Mouse (Mus musculus) stomach, embryonic 14.5 days (tissue): ENCODE measurements around the gene Psme4. TPM values are rescaled to one million over a fixed set of nuclear protein-coding genes. Genes with fewer than 3 reads are reported as not detected.

Source experiments
- ATAC-seq: fragments of 200-750 bp; cut with Nextera tagmentation; 2 replicates; pipeline ENCODE4 v1.8.0; 2017; ENCODE audit warnings: low read depth, moderate TSS enrichment; ENCODE audit not compliant: insufficient number of reproducible peaks, insufficient read depth, low FRiP score
- H3K27ac ChIP-seq: fragments of 300-500 bp; sonication (generic); 2 replicates; pipeline ENCODE4 v1.5.1; 2014; ENCODE audit warnings: mild to moderate bottlenecking, low read length, moderate library complexity, mixed read lengths
- H3K27me3 ChIP-seq: fragments of 300-500 bp; sonication (generic); 2 replicates; pipeline ENCODE4 v1.6.1; 2014; ENCODE audit warnings: low read length, control low read depth, mixed read lengths; ENCODE audit not compliant: control insufficient read depth, insufficient read depth
- H3K36me3 ChIP-seq: fragments of 300-500 bp; sonication (generic); 2 replicates; pipeline ENCODE4 v1.6.1; 2014; ENCODE audit warnings: mild to moderate bottlenecking, control low read depth, low read length, moderate library complexity, mixed read lengths; ENCODE audit not compliant: control insufficient read depth, insufficient read depth
- H3K4me1 ChIP-seq: fragments of 300-500 bp; sonication (generic); 2 replicates; pipeline ENCODE4 v1.6.1; 2014; ENCODE audit warnings: low read length, control low read depth, mixed read lengths; ENCODE audit not compliant: control insufficient read depth, insufficient read depth
- H3K4me2 ChIP-seq: fragments of 300-500 bp; sonication (generic); replicated peaks from 2 replicates; pipeline ENCODE4 v1.6.1; 2014; ENCODE audit warnings: low read depth, low read length, control low read depth
- H3K4me3 ChIP-seq: fragments of 300-500 bp; sonication (generic); 2 replicates; pipeline ENCODE4 v1.5.1; 2014; ENCODE audit warnings: low read depth, low read length, control low read depth
- H3K9ac ChIP-seq: fragments of 300-500 bp; sonication (generic); replicated peaks from 2 replicates; pipeline ENCODE4 v1.6.1; 2014; ENCODE audit warnings: low read depth, mild to moderate bottlenecking, control low read depth, low read length, moderate library complexity, mixed read lengths
- H3K9me3 ChIP-seq: fragments of 300-500 bp; sonication (generic); 2 replicates; pipeline ENCODE4 v1.6.1; 2016; ENCODE audit warnings: low read depth, low read length, control low read depth; ENCODE audit not compliant: control insufficient read depth
- WGBS: fragments of 180-500 bp; shearing (Covaris S2); extraction: QIAGEN DNeasy Blood & Tissue Kit; methylation state at CpG from one replicate; pipeline ENCODE4 v1.1.7; 2014; 5-methylcytosine and 5-hydroxymethylcytosine counted together
- polyA plus RNA-seq: library from polyadenylated mRNA; unstranded; fragments of >200 nt; fragmentation: Nextera tagmentation; extraction: Ambion mirVana; gene quantifications from 2 replicates; pipeline ENCODE4 v1.2.1, GENCODE M21; 2014

The Psme4 gene
- polyA plus RNA-seq, 1 experiment from 2014 or later: 39.8 TPM

DNA sequence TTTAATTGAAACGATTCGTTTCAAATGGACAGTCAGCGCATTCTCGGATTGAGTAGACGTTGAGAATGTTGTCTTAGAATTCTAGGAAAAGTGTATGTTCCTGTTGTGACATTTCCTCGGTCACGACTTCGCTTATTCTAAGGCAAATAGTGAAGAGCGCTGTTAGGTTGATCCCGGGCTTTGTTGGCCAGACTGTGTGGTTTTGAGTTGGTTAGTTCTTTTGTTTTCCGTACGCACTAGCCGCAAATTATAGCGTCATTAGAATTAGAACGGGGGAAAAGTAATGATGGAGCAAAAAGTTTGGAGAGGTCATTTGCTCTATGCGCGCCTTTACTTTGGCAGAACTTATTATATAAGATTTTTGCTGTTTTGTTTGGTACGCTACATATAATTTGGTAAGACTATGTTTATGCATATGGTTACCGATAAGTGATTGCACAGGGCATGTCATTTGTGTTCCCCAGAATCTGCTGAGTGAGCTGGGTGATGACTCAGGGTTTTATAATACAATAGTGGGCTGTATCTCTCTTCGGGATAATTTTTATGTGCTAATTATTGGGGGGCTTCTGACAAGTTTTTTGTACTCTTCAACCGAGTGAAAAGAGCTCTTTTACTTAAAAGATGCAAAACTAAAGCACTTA lies 1.4 kb downstream of the Psme4 start:
- ATAC-seq: no peak
- no peaks in the 10 kb centered on the region for H3K9me3 ChIP-seq
- no peaks in the 10 kb centered on the region for H3K4me1 ChIP-seq
- peak overlapping the region; percentile 84 for H3K4me3 ChIP-seq
- H3K36me3 ChIP-seq: no peaks in the 10 kb centered on the region
- H3K9ac ChIP-seq: peak overlapping the region; percentile 98
- H3K4me2 ChIP-seq: peak overlapping the region; percentile 62
- H3K27me3 ChIP-seq: no peaks in the 10 kb centered on the region
- 3% methylated on average over 21 of the region's 21 CpGs for WGBS
- H3K27ac ChIP-seq: no peak overlapping the region

DNA sequence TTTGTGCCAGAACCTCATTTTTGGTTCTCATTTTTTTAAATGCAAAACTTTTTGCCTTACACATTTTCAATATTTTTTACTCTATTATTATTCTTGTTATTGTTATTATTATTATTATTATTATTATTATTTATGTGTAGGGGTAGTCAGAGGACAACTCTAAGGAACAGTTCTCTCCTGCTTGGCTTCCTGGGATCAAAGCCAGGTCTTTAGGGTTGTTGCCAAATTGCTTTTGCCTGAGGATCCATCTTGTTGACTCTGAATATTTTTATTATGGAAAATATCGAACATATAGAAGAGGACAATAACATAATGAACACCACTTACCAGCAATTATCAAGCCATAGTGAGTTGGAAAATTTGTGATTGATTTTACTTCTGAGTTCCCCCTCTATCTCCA lies 3.1 kb downstream of the Psme4 start:
- WGBS: 72% methylated on average over 1 of the region's 1 CpGs

DNA sequence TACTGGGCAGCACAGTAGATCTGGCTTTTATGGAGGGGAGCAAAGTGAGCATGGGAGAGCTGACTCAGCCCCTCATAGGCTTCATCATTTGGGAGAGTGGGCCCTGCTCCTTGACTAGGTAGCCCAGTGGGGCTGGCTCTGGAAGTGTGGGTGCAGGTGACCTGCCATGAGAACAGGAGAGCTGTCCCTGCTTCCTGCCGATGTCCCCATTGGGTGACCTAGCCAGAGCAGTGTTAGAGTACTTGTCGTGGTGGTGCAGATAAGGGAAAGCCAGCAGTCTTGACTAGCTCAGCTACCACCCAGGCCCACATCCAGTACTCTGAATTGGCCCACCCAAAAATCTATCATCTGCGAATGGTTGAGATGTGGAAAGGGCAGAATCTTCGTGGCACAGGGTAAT lies 6.0 kb downstream of the Psme4 start:
- no peak overlapping the region for H3K4me3 ChIP-seq
- H3K27ac ChIP-seq: no peak overlapping the region
- no peak overlapping the region for H3K4me2 ChIP-seq
- H3K4me1 ChIP-seq: no peaks in the 10 kb centered on the region
- no peaks in the 10 kb centered on the region for H3K9me3 ChIP-seq
- no peak for ATAC-seq
- 73% methylated on average over 4 of the region's 4 CpGs for WGBS
- no peaks in the 10 kb centered on the region for H3K27me3 ChIP-seq
- no peak overlapping the region for H3K9ac ChIP-seq
- no peaks in the 10 kb centered on the region for H3K36me3 ChIP-seq

More for the DNA sequence above, 3.1 kb downstream of the Psme4 start:
- H3K27ac ChIP-seq: no peak overlapping the region
- H3K4me3 ChIP-seq: no peak overlapping the region
- H3K9ac ChIP-seq: no peak overlapping the region
- H3K4me1 ChIP-seq: no peaks in the 10 kb centered on the region
- H3K27me3 ChIP-seq: no peaks in the 10 kb centered on the region
- no peak overlapping the region for H3K4me2 ChIP-seq
- no peaks in the 10 kb centered on the region for H3K36me3 ChIP-seq
- H3K9me3 ChIP-seq: no peaks in the 10 kb centered on the region
- no peak for ATAC-seq

DNA sequence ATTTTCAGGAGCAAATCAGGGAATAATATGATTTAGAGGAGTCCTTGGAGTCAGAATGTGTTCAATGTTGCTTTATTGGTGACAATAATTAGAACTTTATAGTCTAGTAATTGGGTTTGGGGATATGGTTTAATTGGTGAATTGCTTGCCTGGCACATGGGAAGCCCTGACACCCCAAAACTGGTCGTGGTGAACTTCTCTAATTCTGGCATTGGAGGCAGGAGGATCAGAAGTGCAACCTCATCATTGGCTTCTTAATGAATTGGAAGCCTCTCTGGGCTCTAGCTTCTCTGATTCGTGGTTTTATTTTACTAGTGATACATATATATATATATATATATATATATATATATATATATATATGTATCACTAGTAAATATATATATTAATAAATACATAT lies 9.4 kb downstream of the Psme4 start:
- H3K4me3 ChIP-seq: no peak overlapping the region
- WGBS: 81% methylated on average over 2 of the region's 2 CpGs
- no peaks in the 10 kb centered on the region for H3K4me1 ChIP-seq
- no peaks in the 10 kb centered on the region for H3K27me3 ChIP-seq
- H3K4me2 ChIP-seq: no peak overlapping the region
- no peak for ATAC-seq
- no peaks in the 10 kb centered on the region for H3K36me3 ChIP-seq
- no peak overlapping the region for H3K27ac ChIP-seq
- H3K9ac ChIP-seq: no peak overlapping the region
- no peaks in the 10 kb centered on the region for H3K9me3 ChIP-seq

DNA sequence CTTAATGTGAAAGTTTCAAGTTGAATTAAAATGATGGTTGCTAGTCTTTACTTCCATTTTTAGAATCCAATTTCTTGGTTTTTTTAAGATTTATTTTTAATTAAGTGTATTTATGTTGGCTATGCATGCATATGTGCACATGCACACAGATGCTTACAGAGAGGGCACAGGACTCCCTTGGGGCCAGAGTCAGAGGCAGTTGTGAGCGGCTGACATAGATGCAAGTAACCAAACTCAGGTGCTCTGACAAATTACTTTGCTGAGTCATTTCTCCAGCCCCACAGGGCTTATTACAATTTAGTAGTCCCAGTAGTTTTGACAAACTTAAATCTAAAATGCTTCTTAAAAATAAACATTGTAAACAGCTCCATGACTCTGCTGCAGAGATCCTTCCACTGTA lies 10.1 kb downstream of the Psme4 start:
- Histone ChIP-seq H3K4me3 (no peak overlapping the region), H3K9me3 (no peaks in the 10 kb centered on the region), H3K4me1 (no peaks in the 10 kb centered on the region), H3K4me2 (no peak overlapping the region), H3K36me3 (no peaks in the 10 kb centered on the region), H3K9ac (no peak overlapping the region), H3K27me3 (no peaks in the 10 kb centered on the region), H3K27ac (no peak overlapping the region)
- ATAC-seq: no peak
- 92% methylated on average over 1 of the region's 1 CpGs for WGBS

DNA sequence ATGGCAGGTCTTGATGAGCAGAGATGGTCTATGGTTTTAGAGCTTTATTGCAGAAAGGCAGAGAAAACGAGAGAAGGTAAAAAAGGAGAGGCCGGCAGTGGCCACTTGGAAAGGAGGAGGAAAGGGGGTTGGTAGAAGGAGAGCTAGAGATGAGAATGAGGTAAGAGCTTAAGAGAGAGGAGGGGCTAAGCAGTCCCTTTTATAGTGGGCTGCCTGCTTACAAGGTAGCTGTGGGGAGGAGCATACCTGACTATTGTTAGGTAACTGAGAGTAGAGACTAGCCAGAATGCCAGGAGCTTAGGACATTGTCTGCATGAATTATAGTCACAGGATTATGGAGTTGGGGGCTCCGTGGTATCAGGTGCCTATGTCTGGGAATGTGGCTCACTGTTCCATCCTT lies 14.0 kb downstream of the Psme4 start:
- H3K36me3 ChIP-seq: no peaks in the 10 kb centered on the region
- no peak for ATAC-seq
- H3K9ac ChIP-seq: no peak overlapping the region
- H3K4me1 ChIP-seq: no peaks in the 10 kb centered on the region
- H3K9me3 ChIP-seq: no peaks in the 10 kb centered on the region
- H3K27me3 ChIP-seq: no peaks in the 10 kb centered on the region
- WGBS: 64% methylated on average over 3 of the region's 3 CpGs
- peak overlapping the region; percentile 7; the same call in 1 of the 2 replicates for H3K27ac ChIP-seq
- H3K4me2 ChIP-seq: no peak overlapping the region
- H3K4me3 ChIP-seq: no peak overlapping the region

DNA sequence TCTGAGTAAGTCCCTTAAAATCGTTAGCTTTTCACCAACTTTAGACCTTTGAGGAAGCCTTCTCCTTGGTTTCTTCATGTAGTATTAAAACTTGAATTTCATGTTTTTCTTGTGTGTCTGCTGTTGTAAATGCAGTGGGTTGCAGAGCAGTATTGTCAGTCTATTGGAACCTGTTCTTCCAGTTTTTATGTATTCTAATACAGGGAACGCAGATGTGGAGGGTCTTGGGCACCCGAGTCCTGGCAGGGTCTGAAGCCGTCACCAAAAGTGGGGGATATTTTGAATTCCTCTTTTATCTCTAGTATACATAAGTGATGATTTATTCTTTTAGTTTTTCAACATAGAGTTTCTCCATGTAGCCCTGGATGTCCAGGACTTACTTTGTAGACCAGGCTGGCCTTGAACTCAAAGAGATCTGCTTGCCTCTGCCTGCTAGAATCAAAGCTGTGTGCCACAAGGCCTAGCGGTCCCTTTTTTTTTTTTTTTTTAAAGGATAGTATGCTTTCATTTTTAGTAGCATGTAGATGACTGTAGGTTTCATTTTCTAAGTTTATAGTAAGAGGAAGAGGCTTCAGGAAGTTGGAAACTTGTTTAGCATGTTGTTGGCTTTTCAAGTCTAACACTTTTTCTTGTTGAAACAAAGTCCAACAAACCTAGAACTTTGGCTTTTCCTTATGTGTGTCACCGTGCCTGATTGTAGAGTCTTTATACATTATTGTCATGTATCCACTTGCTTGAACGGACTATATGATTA lies 14.9 kb downstream of the Psme4 start:
- H3K9me3 ChIP-seq: no peaks in the 10 kb centered on the region
- H3K27me3 ChIP-seq: no peaks in the 10 kb centered on the region
- ATAC-seq: no peak
- no peaks in the 10 kb centered on the region for H3K36me3 ChIP-seq
- no peak overlapping the region for H3K4me2 ChIP-seq
- H3K27ac ChIP-seq: peak overlapping the region; percentile 7; the same call in 1 of the 2 replicates
- no peak overlapping the region for H3K4me3 ChIP-seq
- H3K9ac ChIP-seq: no peak overlapping the region
- H3K4me1 ChIP-seq: no peaks in the 10 kb centered on the region
- 76% methylated on average over 7 of the region's 7 CpGs for WGBS

DNA sequence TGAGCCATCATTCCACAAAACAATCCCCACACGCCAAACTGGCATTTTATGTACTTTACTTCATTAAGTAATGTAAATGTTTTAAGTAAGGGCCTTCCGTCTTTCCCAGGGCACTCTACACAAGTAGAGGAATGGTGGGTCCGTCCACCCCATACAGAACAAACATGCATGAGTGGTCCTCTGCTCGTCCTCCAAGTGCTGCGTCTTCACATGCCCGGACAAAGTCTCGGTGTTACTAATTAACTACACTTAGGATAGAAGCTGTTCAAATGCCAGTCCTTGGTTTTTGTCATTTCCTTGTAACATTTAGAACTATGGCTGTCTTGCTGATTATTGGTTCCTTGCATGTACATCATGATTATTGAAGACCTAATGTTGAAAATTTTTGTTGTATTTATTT lies 21.2 kb downstream of the Psme4 start:
- H3K27me3 ChIP-seq: no peaks in the 10 kb centered on the region
- no peaks in the 10 kb centered on the region for H3K36me3 ChIP-seq
- no peak overlapping the region for H3K4me2 ChIP-seq
- H3K9me3 ChIP-seq: no peaks in the 10 kb centered on the region
- no peaks in the 10 kb centered on the region for H3K4me1 ChIP-seq
- H3K9ac ChIP-seq: no peak overlapping the region
- ATAC-seq: no peak
- WGBS: 80% methylated on average over 7 of the region's 7 CpGs
- H3K4me3 ChIP-seq: no peak overlapping the region
- no peak overlapping the region for H3K27ac ChIP-seq
